Comparison of ENCODE assay signal across 12 mouse cellular contexts in the genomic region with DNA sequence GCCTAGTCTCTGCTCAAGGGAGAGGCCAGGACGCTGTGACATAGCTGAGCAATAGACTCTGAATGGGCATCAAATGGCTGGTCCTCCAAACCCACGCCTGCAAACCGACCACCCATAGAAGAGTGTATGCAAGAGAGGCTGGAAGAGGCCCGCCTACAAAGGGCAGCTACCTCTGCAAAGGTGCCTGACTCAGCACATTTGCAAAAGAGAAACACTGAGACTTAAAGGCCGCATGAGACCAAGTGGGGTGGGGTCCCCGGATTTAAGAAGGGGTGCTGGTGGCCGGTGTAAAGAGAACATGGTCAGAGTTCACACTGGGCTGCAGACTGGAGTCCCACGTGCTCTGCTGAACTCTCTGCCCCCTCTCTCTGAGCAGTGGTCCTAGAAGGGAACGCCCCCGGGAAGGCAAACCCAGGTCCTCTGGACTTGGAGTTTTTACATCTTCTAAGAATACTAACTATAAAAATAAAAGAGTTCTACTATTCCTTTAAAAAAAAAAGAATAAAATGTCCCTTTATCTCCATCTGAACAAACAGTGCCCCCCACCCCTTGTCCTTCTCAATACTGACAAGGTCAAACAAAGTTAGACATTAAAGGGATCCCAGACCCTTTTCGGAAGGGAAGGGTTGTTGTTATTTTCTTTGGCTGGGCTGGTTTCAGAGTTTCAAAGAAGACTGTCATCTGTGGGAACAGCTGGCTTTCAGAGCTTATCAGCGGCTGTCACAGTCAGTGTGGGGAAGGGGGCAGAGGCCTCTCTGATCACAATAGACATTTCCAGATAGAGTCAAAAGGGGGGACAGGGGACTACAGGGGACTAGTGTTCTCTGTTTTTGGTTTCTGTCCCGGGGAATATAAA. TPM values are rescaled to one million over a fixed set of nuclear protein-coding genes. Genes with fewer than 3 reads are reported as not detected.
DNase-seq lines count a peak whose midpoint lies in the region; ATAC-seq lines count a peak whose summit lies in the region.
"Had no signal": no experiment of that assay in that cellular context is flagged by ENCODE, and none has a peak within 500 bp of the region (broad histone marks: within the 10 kb centered on the region; RNA-seq: fewer than 3 reads in every experiment).

No protein-coding gene starts in this region.

- H3K9me3 ChIP-seq in heart, embryonic 10.5 days = no peaks in the 10 kb centered on the region
- H3K9me3 ChIP-seq in megakaryocyte, embryonic 14.5 days = no peaks in the 10 kb centered on the region
- H3K9me3 ChIP-seq: hindbrain, embryonic 15.5 days had no signal

- WGBS in heart, embryonic 10.5 days = 32% methylated on average over 13 of the region's 13 CpGs

- H3K27me3 ChIP-seq in heart, embryonic 10.5 days (ENCODE audit: insufficient read depth, poor library complexity, severe bottlenecking) = no peaks in the 10 kb centered on the region
- H3K27me3 ChIP-seq in megakaryocyte, embryonic 14.5 days (replicated peaks) = no peaks in the 10 kb centered on the region
- H3K27me3 ChIP-seq: hindbrain, embryonic 15.5 days had no signal

- DNase-seq in heart, embryonic 10.5 days (ENCODE audit: low spot score) = peak; percentile 90
- DNase-seq in heart, postnatal 14 days = no peak
- peak; percentile 37 for DNase-seq in embryo, embryonic 11 days
- DNase-seq in gastrocnemius, postnatal 4 days (ENCODE audit: low spot score in 2 of 2) = no peak
- no peak for DNase-seq in spleen, adult 12 weeks (ENCODE audit: low spot score)
- DNase-seq: cerebellum, adult 11-12 months; layer of hippocampus, postnatal 36 days; lung, adult 2 months had no signal

- H3K36me3 ChIP-seq in heart, embryonic 10.5 days = peaks cover 21% of the 10 kb centered on the region
- H3K36me3 ChIP-seq in megakaryocyte, embryonic 14.5 days (replicated peaks; ENCODE audit: low read length) = peaks cover 89% of the 10 kb centered on the region
- H3K36me3 ChIP-seq: hindbrain, embryonic 15.5 days had no signal

- ATAC-seq in megakaryocyte, adult 5-6 weeks (ENCODE audit: poor library complexity, severe bottlenecking) = no peak
- peak; percentile 58 for ATAC-seq in megakaryocyte-erythroid progenitor cell, adult 5-6 weeks (replicated peaks; ENCODE audit: low FRiP score, low TSS enrichment, poor library complexity, severe bottlenecking)

- intact Hi-C loops in heart, postnatal 14 days (cut with DNase I) = loop anchor here (5.0 kb wide), 2 partner anchors 78 to 218 kb away; no protein-coding TSS in a partner anchor

- peak overlapping the region; percentile 22; the same call in 1 of the 2 replicates for H3K4me3 ChIP-seq in heart, embryonic 10.5 days
- peak overlapping the region; percentile 35 for H3K4me3 ChIP-seq in megakaryocyte, embryonic 14.5 days (replicated peaks)
- H3K4me3 ChIP-seq: hindbrain, embryonic 15.5 days had no signal

- peak overlapping the region; percentile 82 for H3K27ac ChIP-seq in heart, embryonic 10.5 days
- H3K27ac ChIP-seq: hindbrain, embryonic 15.5 days had no signal

- H3K4me1 ChIP-seq in heart, embryonic 10.5 days = peaks cover 86% of the 10 kb centered on the region
- H3K4me1 ChIP-seq in megakaryocyte, embryonic 14.5 days = peaks cover 97% of the 10 kb centered on the region

RNA-seq across cellular contexts. Expression of a gene that starts 32.2 kb away (rescaled TPM):
- 232 and 318 TPM in 2 replicates for polyA plus RNA-seq in heart, embryonic 10.5 days (2016; fragmentation: Nextera tagmentation; extraction: Ambion mirVana)
- 10 to 100 TPM; 30.0 to 31.8 TPM for total RNA-seq in heart, postnatal 14 days (2021)
- 946 and 2,951 TPM in 2 replicates for polyA plus RNA-seq in megakaryocyte, embryonic 14.5 days (2012; ENCODE audit: insufficient read depth, low replicate concordance)
- 0.09 TPM in 1 of 2 replicates, not detected in the other for total RNA-seq in megakaryocyte, adult 5-6 weeks (2015)
- not detected in 2 replicates for total RNA-seq in megakaryocyte, adult 5-6 weeks (2017)
- total RNA-seq in megakaryocyte-erythroid progenitor cell, adult 5-6 weeks (2014; fragmentation: Nextera tagmentation) = 0.37 TPM in 1 of 2 replicates, not detected in the other
- 0.15 TPM in 1 of 2 replicates, not detected in the other for total RNA-seq in megakaryocyte-erythroid progenitor cell, adult 5-6 weeks (2017)
- 10 to 100 TPM; 93.9 to 94.1 TPM for total RNA-seq in gastrocnemius, postnatal 4 days (2021)

Comparison
In these comparisons a context has a peak if more than half of its experiments do, and no peak if none do; other contexts are left out.
1. DNase-seq: peak in heart, embryonic 10.5 days (single experiment) and embryo, embryonic 11 days (single experiment); none in heart, postnatal 14 days (0 of 2), gastrocnemius, postnatal 4 days (0 of 2) and spleen, adult 12 weeks (single experiment).
2. RNA of a gene that starts 32.2 kb away (total RNA-seq): 93.9 to 94.1 TPM in gastrocnemius, postnatal 4 days and 30.0 to 31.8 TPM in heart, postnatal 14 days; 0.09 TPM in megakaryocyte, adult 5-6 weeks and 0.15 to 0.37 TPM in megakaryocyte-erythroid progenitor cell, adult 5-6 weeks; every median in the first group is over 10 times any median in the second.